Mouse (Mus musculus) heart, embryonic 14.5 days (tissue): ENCODE measurements around the gene Wapl. TPM values are rescaled to one million over a fixed set of nuclear protein-coding genes. Genes with fewer than 3 reads are reported as not detected.

Experiments
- ATAC-seq: fragments of 200-750 bp; cut with Nextera tagmentation; 2 replicates; pipeline ENCODE4 v1.8.0; 2017; ENCODE audit warnings: low read depth, moderate TSS enrichment; ENCODE audit not compliant: insufficient number of reproducible peaks, insufficient read depth, low FRiP score
- H3K27ac ChIP-seq, 2 experiments: fragments of 200-500 bp in 1 of 2; fragments of 300-500 bp in 1 of 2; sonication (generic) in 1 of 2; replicated peaks in 1 of 2; 2 replicates each; pipeline ENCODE4 v1.5.1; 2012 to 2014; ENCODE audit warnings: low read depth in 2 of 2, low read length in 2 of 2, control low read depth in 1 of 2, mild to moderate bottlenecking in 1 of 2, mixed read lengths in 1 of 2; ENCODE audit not compliant: control insufficient read depth in 1 of 2, insufficient read depth in 1 of 2
- H3K27me3 ChIP-seq: fragments of 300-500 bp; sonication (generic); 2 replicates; pipeline ENCODE4 v1.6.1; 2014; ENCODE audit warnings: mild to moderate bottlenecking, low read length, control low read depth; ENCODE audit not compliant: control insufficient read depth, insufficient read depth
- H3K36me3 ChIP-seq: fragments of 300-500 bp; sonication (generic); 2 replicates; pipeline ENCODE4 v1.6.1; 2014; ENCODE audit warnings: mild to moderate bottlenecking, control low read depth, low read length, mixed read lengths; ENCODE audit not compliant: control insufficient read depth, insufficient read depth
- H3K4me1 ChIP-seq, 2 experiments: fragments of 200-500 bp in 1 of 2; fragments of 300-500 bp in 1 of 2; sonication (generic) in 1 of 2; 2 replicates each; pipeline ENCODE4 v1.6.1; 2012 to 2014; ENCODE audit warnings: low read length in 2 of 2, control low read depth in 1 of 2, mixed read lengths in 1 of 2; ENCODE audit not compliant: control insufficient read depth in 2 of 2, insufficient read depth in 2 of 2
- H3K4me2 ChIP-seq: fragments of 300-500 bp; sonication (generic); 2 replicates; pipeline ENCODE4 v1.6.1; 2014; ENCODE audit warnings: mild to moderate bottlenecking, low read length
- H3K4me3 ChIP-seq, 2 experiments: fragments of 200-500 bp in 1 of 2; fragments of 300-500 bp in 1 of 2; sonication (generic) in 1 of 2; 2 replicates each; pipeline ENCODE4 v1.5.1; 2012 to 2014; ENCODE audit warnings: low read length in 2 of 2, mild to moderate bottlenecking in 2 of 2, control low read depth in 1 of 2, low read depth in 1 of 2, moderate library complexity in 1 of 2; ENCODE audit not compliant: control insufficient read depth in 1 of 2, insufficient read depth in 1 of 2
- H3K9ac ChIP-seq: fragments of 300-500 bp; sonication (generic); 2 replicates; pipeline ENCODE4 v1.6.1; 2014; ENCODE audit warnings: mild to moderate bottlenecking, low read length
- H3K9me3 ChIP-seq: fragments of 300-500 bp; sonication (generic); 2 replicates; pipeline ENCODE4 v1.6.1; 2016; ENCODE audit warnings: low read length, control low read depth; ENCODE audit not compliant: control insufficient read depth
- WGBS: fragments of 180-500 bp; shearing (Covaris S2); extraction: QIAGEN DNeasy Blood & Tissue Kit; methylation state at CpG from one replicate; pipeline ENCODE4 v1.1.7; 2014; 5-methylcytosine and 5-hydroxymethylcytosine counted together
- polyA plus RNA-seq: library from polyadenylated mRNA; unstranded; fragments of >200 nt; fragmentation: Nextera tagmentation; extraction: Ambion mirVana; gene quantifications from 2 replicates; pipeline ENCODE4 v1.2.1, GENCODE M21; 2014

Gene Wapl
- 18.1 and 19.9 TPM in 2 replicates for polyA plus RNA-seq

GRCm38 (mm10) chr14:34673395-34674228 is at the start of gene Wapl:
Gene Wapl, plus strand, starts transcription at chr14:34673928.
- ATAC-seq: peak; percentile 98
- WGBS: 0% methylated on average over 87 of the region's 90 CpGs
- Histone ChIP-seq H3K4me2 (peak within 1 kb of the TSS; percentile 92), H3K9me3 (no peaks in the 10 kb centered on the region), H3K36me3 (peaks cover 13% of the 10 kb centered on the region), H3K27ac (peak within 1 kb of the TSS; percentile 91), H3K4me3 (peak within 1 kb of the TSS; percentile 83 to 94), H3K9ac (peak within 1 kb of the TSS; percentile 94), H3K4me1 (peaks cover 0 to 13% of the 10 kb centered on the region in 2 experiments; a peak in 2 of 4 replicates), H3K27me3 (no peaks in the 10 kb centered on the region)

- no peak overlapping the region for H3K4me2 ChIP-seq
- no peaks in the 10 kb centered on the region for H3K9me3 ChIP-seq
- H3K9ac ChIP-seq: no peak overlapping the region
- ATAC-seq: no peak
- no peak overlapping the region for H3K27ac ChIP-seq
- H3K4me3 ChIP-seq: no peak overlapping the region
- WGBS: 74% methylated on average over 7 of the region's 7 CpGs
- no peaks in the 10 kb centered on the region for H3K27me3 ChIP-seq
- no peaks in the 10 kb centered on the region for H3K36me3 ChIP-seq
- peaks cover 0 to 5% of the 10 kb centered on the region in 2 experiments; a peak in 3 of 4 replicates for H3K4me1 ChIP-seq
Measured at GRCm38 (mm10) chr14:34626824-34627223, 46.9 kb upstream of the Wapl start.

GRCm38 (mm10) chr14:34632722-34633448 is 40.8 kb upstream of the Wapl start:
- ATAC-seq: no peak
- Histone ChIP-seq H3K27me3 (no peaks in the 10 kb centered on the region), H3K4me3 (no peak overlapping the region), H3K36me3 (no peaks in the 10 kb centered on the region), H3K4me1 (no peaks in the 10 kb centered on the region), H3K4me2 (no peak overlapping the region), H3K9ac (no peak overlapping the region), H3K27ac (no peak overlapping the region), H3K9me3 (no peaks in the 10 kb centered on the region)
- 56% methylated on average over 10 of the region's 10 CpGs for WGBS

- no peaks in the 10 kb centered on the region for H3K9me3 ChIP-seq
- WGBS: 34% methylated on average over 7 of the region's 7 CpGs
- no peak overlapping the region for H3K4me3 ChIP-seq
- no peak for ATAC-seq
- H3K4me2 ChIP-seq: no peak overlapping the region
- H3K27me3 ChIP-seq: no peaks in the 10 kb centered on the region
- H3K4me1 ChIP-seq: no peaks in the 10 kb centered on the region
- H3K36me3 ChIP-seq: no peaks in the 10 kb centered on the region
- H3K9ac ChIP-seq: no peak overlapping the region
- no peak overlapping the region for H3K27ac ChIP-seq
Measured at GRCm38 (mm10) chr14:34635192-34635591, 38.5 kb upstream of the Wapl start.

GRCm38 (mm10) chr14:34635721-34636120 is 38.0 kb upstream of the Wapl start:
- WGBS: 83% methylated on average over 6 of the region's 6 CpGs
- H3K4me1 ChIP-seq: no peaks in the 10 kb centered on the region

GRCm38 (mm10) chr14:34644140-34644539 is 29.6 kb upstream of the Wapl start:
- H3K4me1 ChIP-seq: 0 out of 4 replicates have a peak, but pooled peaks cover 0 to 2% of the 10 kb centered on the region in 2 experiments
- H3K9ac ChIP-seq: no peak overlapping the region
- no peaks in the 10 kb centered on the region for H3K36me3 ChIP-seq
- no peak overlapping the region for H3K4me2 ChIP-seq
- no peak overlapping the region for H3K27ac ChIP-seq
- no peak for ATAC-seq
- no peaks in the 10 kb centered on the region for H3K9me3 ChIP-seq
- WGBS: 50% methylated on average over 7 of the region's 7 CpGs
- no peak overlapping the region for H3K4me3 ChIP-seq
- no peaks in the 10 kb centered on the region for H3K27me3 ChIP-seq

More at GRCm38 (mm10) chr14:34635721-34636120, 38.0 kb upstream of the Wapl start:
- H3K9me3 ChIP-seq: no peaks in the 10 kb centered on the region
- no peak overlapping the region for H3K4me2 ChIP-seq
- no peak overlapping the region for H3K9ac ChIP-seq
- H3K27ac ChIP-seq: no peak overlapping the region
- H3K36me3 ChIP-seq: no peaks in the 10 kb centered on the region
- ATAC-seq: no peak
- no peak overlapping the region for H3K4me3 ChIP-seq
- no peaks in the 10 kb centered on the region for H3K27me3 ChIP-seq

- no peaks in the 10 kb centered on the region for H3K27me3 ChIP-seq
- H3K9me3 ChIP-seq: no peaks in the 10 kb centered on the region
- 0 out of 4 replicates have a peak, but pooled peaks cover 0 to 4% of the 10 kb centered on the region in 2 experiments for H3K4me1 ChIP-seq
- no peak overlapping the region for H3K27ac ChIP-seq
- no peak overlapping the region for H3K4me2 ChIP-seq
- no peak overlapping the region for H3K4me3 ChIP-seq
- H3K9ac ChIP-seq: no peak overlapping the region
- H3K36me3 ChIP-seq: no peaks in the 10 kb centered on the region
- 84% methylated on average over 8 of the region's 8 CpGs for WGBS
- ATAC-seq: no peak
Measured at GRCm38 (mm10) chr14:34647870-34648475, 25.8 kb upstream of the Wapl start.
